Mouse (Mus musculus) Patski (cell line): ENCODE measurements at regions not wholly inside any gene's neighbourhood (a gene's known extent, or its start where the extent isn't known, plus 50 kb on each side); places are given as distances from the start of the nearest gene placed in this dataset.

ENCODE experiments used
- ATAC-seq: fragments of 100-300 bp; one replicate; pipeline ENCODE4 v1.8.0; 2021
- CTCF ChIA-PET: fragments of 350-600 bp; sonication (Branson Sonifier 250); formaldehyde crosslinking; loops from one replicate; lab custom pipeline; 2022; ENCODE audit warnings: inconsistent platforms; lab: Charles Lee
- POLR2A ChIA-PET: fragments of 350-600 bp; sonication (Branson Sonifier 250); formaldehyde crosslinking; loops from one replicate; lab custom pipeline; 2022; ENCODE audit warnings: antibody characterized with exemption, inconsistent platforms; lab: Charles Lee
- DNase-seq: peaks from one replicate; pipeline ENCODE4 v3.0.0-alpha.2; 2011; ENCODE audit warnings: low read depth, low spot score
- H3K27me3 ChIP-seq: fragments of 371-371 bp; one replicate; pipeline ENCODE4 v1.5.1; 2021
- CTCF ChIP-seq: fragments of 100-300 bp; IDR thresholded peaks from one replicate; pipeline ENCODE4 v1.5.1; 2021
- in situ Hi-C: fragments of 300-500 bp; cut with MboI; formaldehyde crosslinking; loops from 3 replicates; pipeline ENCODE4 v1.11.1; 2018; ENCODE audit warnings: low pct_unique_long_range_greater_than_20kb, mixed read lengths

- DNase-seq (no peak), ATAC-seq (no peak)
- peaks cover 29% of the 10 kb centered on the region for H3K27me3 ChIP-seq
- ChIA-PET CTCF (no interaction called here), POLR2A (no interaction called here)
- in situ Hi-C loops = no loop called here
- TF ChIP-seq CTCF = no peak
These were observed 116.9 kb upstream of the Neo1 start for GRCm38 (mm10) chr9:59153126-59153525.

- H3K27me3 ChIP-seq = peaks cover 39% of the 10 kb centered on the region
- ATAC-seq = no peak
- in situ Hi-C loops = no loop called here
- ChIA-PET CTCF (no interaction called here), POLR2A (no interaction called here)
- DNase-seq = no peak
- TF ChIP-seq CTCF = no peak
These were observed 108.1 kb upstream of the Neo1 start for GRCm38 (mm10) chr9:59144256-59144800.

- POLR2A ChIA-PET = no interaction called here
- CTCF ChIA-PET = no interaction called here
- ATAC-seq (no peak), DNase-seq (no peak)
- no peak for TF ChIP-seq CTCF
- in situ Hi-C loops = no loop called here
- peaks cover 38% of the 10 kb centered on the region for H3K27me3 ChIP-seq
These were observed 107.4 kb upstream of the Neo1 start for GRCm38 (mm10) chr9:59143610-59144009.

- ATAC-seq = no peak
- no peak for TF ChIP-seq CTCF
- DNase-seq = no peak
- peaks cover 57% of the 10 kb centered on the region for H3K27me3 ChIP-seq
- CTCF ChIA-PET = no interaction called here
- POLR2A ChIA-PET = no interaction called here
- in situ Hi-C loops = no loop called here
These were observed 98.2 kb upstream of the Neo1 start for GRCm38 (mm10) chr9:59134171-59135041.

GRCm38 (mm10) chr9:59129699-59130340 lies 93.6 kb upstream of the Neo1 start:
- ATAC-seq = no peak
- in situ Hi-C loops = no loop called here
- CTCF ChIA-PET = no interaction called here

GRCm38 (mm10) chr9:59129252-59129651 lies 93.0 kb upstream of the Neo1 start:
- ATAC-seq (no peak), DNase-seq (no peak)
- peaks cover 27% of the 10 kb centered on the region for H3K27me3 ChIP-seq
- in situ Hi-C loops = no loop called here
- ChIA-PET CTCF (no interaction called here), POLR2A (no interaction called here)
- no peak for TF ChIP-seq CTCF

More at GRCm38 (mm10) chr9:59129699-59130340, 93.6 kb upstream of the Neo1 start:
- H3K27me3 ChIP-seq = peaks cover 32% of the 10 kb centered on the region
- DNase-seq = no peak
- POLR2A ChIA-PET = no interaction called here
- no peak for TF ChIP-seq CTCF

- POLR2A ChIA-PET = no interaction called here
- DNase-seq (no peak), ATAC-seq (no peak)
- CTCF ChIA-PET = no interaction called here
- TF ChIP-seq CTCF = no peak
- H3K27me3 ChIP-seq = peaks cover 22% of the 10 kb centered on the region
- in situ Hi-C loops = no loop called here
These were observed 91.8 kb upstream of the Neo1 start for GRCm38 (mm10) chr9:59128023-59128422.

- ATAC-seq (no peak), DNase-seq (no peak)
- no peak for TF ChIP-seq CTCF
- H3K27me3 ChIP-seq = peaks cover 11% of the 10 kb centered on the region
- in situ Hi-C loops = no loop called here
- ChIA-PET POLR2A (no interaction called here), CTCF (no interaction called here)
These were observed 89.6 kb upstream of the Neo1 start for GRCm38 (mm10) chr9:59125886-59126285.

GRCm38 (mm10) chr9:59116561-59116960 lies 80.3 kb upstream of the Neo1 start:
- POLR2A ChIA-PET = no interaction called here
- DNase-seq = no peak
- ATAC-seq = no peak

GRCm38 (mm10) chr9:59113859-59114258 lies 77.6 kb upstream of the Neo1 start:
- no peak for TF ChIP-seq CTCF
- DNase-seq (no peak), ATAC-seq (no peak)
- CTCF ChIA-PET = no interaction called here
- POLR2A ChIA-PET = no interaction called here
- in situ Hi-C loops = no loop called here
- peaks cover 33% of the 10 kb centered on the region for H3K27me3 ChIP-seq

More at GRCm38 (mm10) chr9:59116561-59116960, 80.3 kb upstream of the Neo1 start:
- CTCF ChIA-PET = no interaction called here
- in situ Hi-C loops = no loop called here
- no peak for TF ChIP-seq CTCF
- H3K27me3 ChIP-seq = peaks cover 33% of the 10 kb centered on the region

- peaks cover 24% of the 10 kb centered on the region for H3K27me3 ChIP-seq
- POLR2A ChIA-PET = no interaction called here
- CTCF ChIA-PET = no interaction called here
- no peak for TF ChIP-seq CTCF
- no peak for DNase-seq
- ATAC-seq = no peak
- in situ Hi-C loops = no loop called here
These were observed 63.5 kb upstream of the Neo1 start for GRCm38 (mm10) chr9:59099738-59100137.
